Mouse (Mus musculus) cerebellum, adult 18-20 months (tissue): ENCODE data around the gene Il17re.

ENCODE experiments used
- DNase-seq, 2 experiments: peaks; one replicate each; pipeline ENCODE4 v3.0.0; 2021

Il17re gene

DNA sequence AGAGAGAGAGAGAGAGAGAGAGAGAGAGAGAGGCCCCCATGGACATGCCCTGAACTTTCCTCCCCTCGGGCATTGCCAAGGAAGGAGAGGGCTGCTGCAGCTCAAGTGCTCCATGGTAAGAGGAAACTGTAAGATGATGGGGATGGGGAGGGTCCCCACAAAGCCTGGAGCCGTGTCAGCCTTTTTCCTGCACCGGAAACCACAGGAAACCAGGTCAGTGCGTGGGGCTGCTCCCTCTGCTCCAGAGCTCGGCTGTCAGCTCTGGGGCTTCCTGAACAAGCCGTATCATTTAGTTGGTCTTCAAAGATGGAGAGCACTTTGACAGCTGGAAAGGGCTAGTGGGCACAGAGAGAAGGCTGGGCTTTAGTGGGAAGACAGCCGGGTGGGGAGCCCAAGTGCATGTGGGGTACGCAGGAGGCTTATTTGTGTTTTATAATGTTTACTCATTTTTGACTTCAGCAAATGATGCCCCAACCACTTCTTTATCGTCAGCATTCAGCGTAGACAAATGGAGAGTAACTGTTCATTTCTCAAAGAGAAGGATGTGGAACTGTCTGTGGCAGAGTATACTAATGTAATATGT, at the start of gene Il17re:
Il17re (plus strand) TSS at position 533 of the 583 bp plus-strand sequence.
- DNase-seq: no peak

DNA sequence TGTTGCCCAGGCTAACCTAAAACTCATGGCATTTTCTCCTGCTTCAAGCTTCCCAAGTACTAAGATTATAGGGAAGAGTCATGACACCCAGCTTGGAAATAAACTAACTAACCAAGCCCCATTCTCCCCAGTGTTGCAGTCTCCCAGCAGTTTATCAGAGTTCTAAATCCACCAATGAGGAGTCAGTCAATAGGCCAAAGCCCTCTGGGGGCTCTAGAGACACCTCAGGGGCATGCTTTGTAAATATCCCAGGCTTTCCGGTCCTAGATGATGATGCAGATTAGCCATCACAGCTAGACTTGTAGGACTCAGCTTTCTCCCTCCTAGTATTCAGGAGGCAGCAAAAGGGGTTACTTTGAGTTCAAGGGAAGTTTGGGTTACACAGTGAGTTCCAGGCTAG, 48.3 kb upstream of the Il17re start:
- no peak for DNase-seq

GRCm38 (mm10) chr6:113416416-113416815, 41.9 kb upstream of the Il17re start:
- peak in 1 of 2 experiments; percentile 25 for DNase-seq

DNA sequence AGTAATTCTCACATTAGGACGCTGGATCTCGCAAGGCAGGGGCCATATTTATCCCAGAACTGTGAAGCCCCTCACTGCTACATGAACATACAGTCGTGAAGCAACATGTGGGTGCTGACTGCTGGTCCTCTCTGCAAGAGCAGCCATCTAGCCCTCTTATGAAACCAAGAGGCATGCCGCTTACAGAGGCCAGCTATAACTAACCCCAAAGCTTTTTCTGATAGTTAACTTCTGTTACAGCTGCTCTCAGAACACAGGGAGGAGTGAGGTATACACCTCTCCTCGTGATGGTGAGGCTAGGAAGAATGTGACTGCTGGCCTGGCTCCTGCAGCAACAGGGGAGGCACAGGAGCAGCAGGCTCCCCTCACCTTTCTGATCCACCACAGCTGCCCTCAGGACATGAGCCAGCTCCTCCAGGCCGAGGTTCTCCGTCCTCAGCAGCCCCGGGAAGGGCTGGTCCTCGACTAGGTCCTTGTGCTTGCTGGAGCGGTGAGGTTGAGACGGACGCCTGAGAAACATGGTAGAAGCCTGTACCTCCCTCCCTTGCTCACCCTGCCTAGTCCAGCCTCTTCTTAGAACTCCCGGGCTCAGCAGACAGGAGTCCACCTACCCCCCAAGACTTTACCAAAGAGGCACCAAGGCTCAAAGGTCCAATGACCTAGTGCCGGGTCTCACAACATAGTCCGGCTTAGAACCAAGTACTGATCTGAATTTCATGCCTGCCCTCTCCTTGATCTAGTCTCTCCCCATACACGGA, 39.7 kb upstream of the Il17re start:
- peak; percentile 17 to 27 for DNase-seq

DNA sequence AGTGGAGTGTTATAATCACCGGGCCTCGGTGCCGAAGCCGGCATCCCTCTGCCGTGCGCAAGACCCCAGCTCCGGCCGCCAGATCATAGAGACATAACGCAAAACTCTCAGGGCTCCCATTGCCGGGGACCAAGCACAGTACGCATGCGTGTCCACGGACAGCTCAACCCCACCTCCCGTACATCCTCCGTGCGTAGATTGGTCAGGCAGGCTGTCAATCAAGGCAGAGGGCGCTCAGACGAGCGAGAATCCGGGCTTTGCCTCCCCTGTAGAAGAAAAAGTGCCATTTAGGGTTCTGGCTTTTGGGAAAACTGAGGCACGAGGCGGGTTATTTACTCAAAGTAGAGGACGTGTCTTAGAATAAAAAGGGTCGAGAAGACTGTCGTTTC, 39.1 kb upstream of the Il17re start, which contains the start of gene Rpusd3:
Rpusd3 (minus strand) TSS at position 142 of the 389 bp plus-strand sequence.
- DNase-seq: peak; percentile 99 to 100

GRCm38 (mm10) chr6:113423000-113423399, 35.3 kb upstream of the Il17re start:
- DNase-seq: no peak

GRCm38 (mm10) chr6:113424187-113424586, 34.1 kb upstream of the Il17re start:
- no peak for DNase-seq

GRCm38 (mm10) chr6:113426696-113427095, 31.6 kb upstream of the Il17re start:
- DNase-seq: no peak

- no peak for DNase-seq
Measured at GRCm38 (mm10) chr6:113427397-113427796, 30.9 kb upstream of the Il17re start.

DNA sequence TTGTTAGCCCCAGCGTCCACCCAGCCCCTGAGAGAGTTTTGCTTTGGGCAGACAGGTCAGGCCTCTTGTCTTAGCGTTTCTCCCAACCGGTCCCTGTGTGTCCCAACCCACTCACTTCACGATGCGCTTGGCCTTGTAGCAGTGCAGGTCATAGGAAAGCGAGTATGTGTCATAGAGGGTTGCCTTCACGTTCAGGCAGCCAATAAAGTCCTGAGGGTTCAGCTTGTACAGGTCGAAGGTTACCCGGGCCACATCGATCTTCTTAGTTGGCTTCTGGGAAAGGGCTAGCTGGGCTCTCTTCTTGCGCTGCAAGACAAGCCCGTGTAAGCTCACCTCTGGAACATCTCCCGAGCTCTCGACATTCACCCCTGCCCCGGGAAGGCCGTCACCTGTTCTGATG, 30.3 kb upstream of the Il17re start:
- no peak for DNase-seq

DNA sequence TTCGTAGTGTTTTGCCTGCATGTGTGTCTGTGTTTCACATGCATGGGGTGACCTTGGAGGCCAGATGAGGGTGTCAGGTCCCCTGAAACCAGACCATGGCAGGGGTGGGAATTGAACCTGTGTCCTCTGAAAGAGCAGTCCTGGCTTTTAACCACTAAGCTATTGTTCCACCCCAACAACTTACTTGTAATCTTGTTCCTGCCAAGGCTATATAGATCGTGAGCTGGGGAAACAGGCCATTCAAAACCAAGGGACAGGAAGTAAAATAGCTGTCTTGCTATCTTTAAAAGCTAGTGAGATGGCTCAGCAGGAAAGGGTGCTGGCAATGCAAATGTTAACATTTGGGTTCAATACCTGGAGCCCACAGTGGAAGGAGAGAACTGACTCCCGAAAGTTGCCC, 28.3 kb upstream of the Il17re start:
- no peak for DNase-seq

GRCm38 (mm10) chr6:113430846-113431245, 27.4 kb upstream of the Il17re start:
- DNase-seq: no peak

- DNase-seq: no peak
Measured at GRCm38 (mm10) chr6:113431801-113432200, 26.5 kb upstream of the Il17re start.

GRCm38 (mm10) chr6:113433661-113434060, 24.6 kb upstream of the Il17re start:
- DNase-seq: no peak

DNA sequence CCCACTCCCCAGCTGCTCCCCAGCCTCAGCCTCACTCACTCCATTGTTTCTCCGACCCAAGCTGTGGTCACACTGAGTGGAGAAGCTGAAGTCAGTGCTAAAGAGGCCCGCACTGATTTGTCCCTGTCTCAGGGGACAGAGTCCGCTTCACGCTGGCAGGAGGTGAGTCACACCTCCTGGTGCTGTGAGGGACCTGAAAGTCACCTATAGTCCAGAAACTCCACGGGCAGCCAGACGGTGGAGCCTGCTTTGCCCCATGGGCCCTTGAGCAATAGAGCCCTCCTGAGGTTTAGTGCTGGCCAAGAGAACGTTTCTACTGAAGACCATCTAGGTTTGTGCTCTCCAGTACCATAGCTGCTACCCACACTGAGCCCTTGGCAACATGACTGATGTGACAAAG, 23.6 kb upstream of the Il17re start:
- DNase-seq: no peak

- DNase-seq: no peak
Measured at GRCm38 (mm10) chr6:113435664-113436205, 22.5 kb upstream of the Il17re start, which contains the start of gene Cidec. TSS of gene Cidec (minus strand) at chr6:113435760.

DNA sequence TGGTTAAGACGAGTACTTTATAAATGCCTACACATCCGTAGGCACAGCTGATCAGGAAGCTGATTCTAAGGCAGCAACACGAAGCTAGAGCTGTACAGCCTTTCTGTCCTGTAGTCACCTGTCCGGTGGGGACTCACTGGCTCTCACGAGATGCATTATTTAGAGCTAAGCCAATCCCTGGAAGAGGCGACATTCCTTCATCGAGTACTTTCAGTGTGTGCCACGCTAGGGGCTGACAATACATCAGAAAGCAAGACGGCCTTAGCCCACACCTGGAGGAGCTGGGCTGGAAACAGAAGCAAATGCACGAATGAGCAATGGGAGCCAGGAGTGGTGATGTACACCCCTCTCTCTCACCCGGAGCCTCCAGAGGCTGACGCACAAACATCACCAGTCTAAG, 21.1 kb upstream of the Il17re start:
- no peak for DNase-seq

DNA sequence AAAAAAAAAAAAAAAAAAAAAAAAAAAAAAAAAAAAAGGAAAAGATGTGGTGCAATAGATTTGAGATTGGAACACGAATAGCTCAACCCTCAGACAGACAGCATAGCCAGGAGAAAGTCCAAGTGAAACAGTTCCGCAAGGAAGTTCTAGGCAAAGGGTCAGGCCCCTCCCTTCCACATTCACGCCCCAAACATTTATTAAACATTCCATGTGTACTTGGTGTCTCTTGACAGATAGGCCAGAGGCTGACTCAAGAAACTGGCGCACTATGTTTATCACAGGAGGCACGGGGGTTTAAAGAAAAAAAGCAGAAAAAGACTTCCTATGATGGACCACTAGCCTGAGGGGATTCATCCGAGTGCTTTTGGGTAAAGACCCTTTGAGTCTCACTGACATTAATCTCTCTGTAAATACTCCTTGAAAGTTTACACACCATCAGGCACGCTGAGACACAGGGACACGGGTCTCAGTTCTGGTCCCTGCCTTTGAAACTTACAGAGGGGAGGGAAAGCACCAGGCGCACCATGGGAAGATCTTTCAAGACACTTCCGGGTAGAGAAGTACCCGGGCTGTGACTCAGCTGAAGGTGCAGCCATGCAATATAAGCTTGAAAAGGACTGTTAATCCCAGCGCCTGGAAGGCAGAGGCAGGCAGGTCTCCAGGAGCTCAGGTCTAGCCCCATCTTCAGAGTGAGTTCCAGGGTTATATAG, 19.4 kb upstream of the Il17re start:
- DNase-seq: no peak

GRCm38 (mm10) chr6:113440686-113441085, 17.6 kb upstream of the Il17re start:
- no peak for DNase-seq

DNA sequence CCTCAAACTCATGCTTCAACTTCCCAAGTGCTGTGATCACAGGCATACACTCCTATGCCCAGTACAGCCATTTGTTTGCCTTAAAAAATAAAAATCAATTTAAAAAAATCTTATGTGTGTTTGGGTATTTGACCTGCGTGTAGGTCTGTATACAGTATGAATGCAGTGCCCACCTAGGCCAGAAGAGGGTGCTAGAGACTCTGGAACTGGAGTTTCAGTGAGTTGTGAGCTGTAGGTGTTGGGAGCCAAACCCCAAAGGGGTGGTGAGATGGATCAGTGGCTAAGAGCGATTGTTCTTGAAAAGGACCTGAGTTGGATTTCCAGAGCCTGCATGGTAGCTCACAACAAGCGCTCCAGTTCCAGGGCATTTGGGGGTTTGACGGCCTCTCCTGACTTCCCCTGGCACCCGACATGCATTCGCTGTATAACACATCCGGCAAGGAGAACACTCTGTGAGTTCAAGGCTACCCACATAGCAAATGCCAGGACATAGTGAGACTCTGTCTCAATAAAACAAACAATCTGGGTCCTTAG, 17.1 kb upstream of the Il17re start:
- peak; percentile 79 to 82 for DNase-seq

DNA sequence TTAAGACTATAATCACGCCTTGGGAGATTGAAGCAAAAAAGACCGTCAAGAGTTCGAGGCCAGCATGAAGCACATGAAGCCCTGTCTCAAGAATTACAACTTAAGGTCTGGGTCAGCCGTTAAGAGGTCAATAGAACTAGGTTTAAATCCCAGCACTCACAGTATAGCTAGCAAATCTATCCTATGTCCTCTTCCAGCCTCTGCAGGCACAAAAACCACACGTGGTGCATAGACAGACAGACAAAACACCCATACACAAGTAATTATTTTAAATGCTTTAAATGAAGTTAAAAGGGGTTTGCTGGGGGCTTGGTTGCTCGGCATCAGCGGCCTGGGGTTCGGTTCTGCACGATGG, 16.2 kb upstream of the Il17re start:
- DNase-seq: no peak

DNA sequence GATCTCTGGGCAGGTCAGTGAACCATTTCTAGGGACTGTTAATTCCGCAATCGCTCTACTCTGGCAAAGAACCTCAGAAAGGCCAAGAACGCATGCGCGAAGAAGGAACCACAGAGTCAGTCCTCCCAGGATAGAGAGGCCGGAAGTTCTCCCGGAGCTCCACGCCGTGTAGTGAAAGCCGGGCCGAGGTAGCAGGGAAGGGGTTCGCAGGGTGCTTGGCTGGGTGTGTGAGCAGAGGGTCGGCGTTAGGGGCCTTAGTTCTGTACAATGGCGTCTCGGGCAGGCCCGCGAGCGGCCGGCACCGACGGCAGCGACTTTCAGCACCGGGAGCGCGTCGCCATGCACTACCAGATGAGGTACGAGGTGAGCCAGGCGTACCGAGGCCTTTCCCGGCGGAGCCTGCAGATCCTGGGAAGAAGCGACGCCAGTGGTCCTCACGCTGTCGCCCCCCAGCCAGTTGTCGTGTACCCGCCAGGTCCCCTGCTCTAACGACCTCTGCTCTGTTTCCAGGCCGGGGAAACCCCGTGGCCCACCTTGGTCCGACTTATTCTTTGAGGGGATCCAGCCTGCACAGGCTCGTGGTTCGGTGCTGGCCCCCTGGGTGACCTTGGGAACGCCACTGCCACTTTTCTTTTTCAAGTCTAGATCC, 15.7 kb upstream of the Il17re start, which contains the start of gene Jagn1:
Jagn1 (plus strand) TSS at position 128 of the 649 bp plus-strand sequence.
- DNase-seq: peak; percentile 91 to 92

DNA sequence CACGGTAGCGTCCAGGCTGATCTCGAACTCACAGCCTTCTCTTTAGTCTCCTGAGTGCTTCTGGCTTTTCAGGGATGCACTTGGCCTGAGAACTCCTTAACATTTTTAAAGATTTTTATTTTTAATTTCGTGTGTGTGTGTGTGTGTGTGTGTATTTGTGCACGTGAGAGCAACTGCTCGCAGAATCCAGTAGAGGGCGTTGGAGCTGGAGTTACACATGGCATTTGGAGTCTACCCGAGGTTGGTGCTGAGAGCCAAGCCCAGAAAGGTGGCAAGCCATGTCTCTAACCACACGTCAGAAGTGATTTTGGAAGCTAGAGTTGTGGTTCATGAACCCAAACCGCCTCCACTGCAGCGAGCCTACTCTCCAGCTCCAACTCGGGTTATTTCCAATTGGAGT, 15.2 kb upstream of the Il17re start:
- no peak for DNase-seq
